ENCODE assay signal across 8 mouse cellular contexts in the genomic region with DNA sequence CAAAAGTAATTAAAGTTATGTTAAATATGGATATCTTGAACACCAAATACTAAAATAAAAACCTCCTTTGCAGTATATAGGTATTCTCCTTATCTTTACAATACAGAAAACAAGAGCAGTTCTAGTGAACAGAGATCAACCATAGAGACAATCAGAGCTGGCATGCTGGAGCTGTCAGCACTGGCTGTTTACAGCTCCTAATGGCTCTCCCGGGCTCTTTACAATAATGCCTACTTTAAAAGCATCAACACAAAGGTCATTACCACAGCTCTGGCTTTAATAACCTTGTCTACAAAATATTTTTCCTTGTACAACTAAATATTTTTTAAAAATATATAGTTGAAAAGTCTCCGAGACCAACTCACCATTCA. TPM values are rescaled to one million over a fixed set of nuclear protein-coding genes. Genes with fewer than 3 reads are reported as not detected.
A peak's percentile ranks its signal among the peaks of the same experiment; 100 is the strongest.
DNase-seq lines count a peak whose midpoint lies in the region; ATAC-seq and TF ChIP-seq lines count a peak whose summit lies in the region.
"Had no signal": no experiment of that assay in that cellular context is flagged by ENCODE, and none has a peak within 500 bp of the region (broad histone marks: within the 10 kb centered on the region; RNA-seq: fewer than 3 reads in every experiment).

No protein-coding gene starts in this region.

- H3K9ac ChIP-seq in intestine, embryonic 14.5 days (ENCODE audit: low read length): no peak overlapping the region
- H3K9ac ChIP-seq in intestine, embryonic 16.5 days (ENCODE audit: low read depth, low read length): no peak overlapping the region
- H3K9ac ChIP-seq in forebrain, embryonic 15.5 days (replicated peaks): peak overlapping the region; percentile 49
- H3K9ac ChIP-seq in liver, embryonic 13.5 days: no peak overlapping the region

- H3K36me3 ChIP-seq in intestine, embryonic 14.5 days (ENCODE audit: control insufficient read depth, insufficient read depth, low read length): no peaks in the 10 kb centered on the region
- no peaks in the 10 kb centered on the region for H3K36me3 ChIP-seq in intestine, embryonic 16.5 days (ENCODE audit: control insufficient read depth, insufficient read depth, low read length)
- no peaks in the 10 kb centered on the region for H3K36me3 ChIP-seq in forebrain, embryonic 15.5 days
- 0 out of 2 replicates have a peak, but pooled peaks cover 4% of the 10 kb centered on the region for H3K36me3 ChIP-seq in liver, embryonic 13.5 days

- peak overlapping the region; percentile 38; the same call in 1 of the 2 replicates for H3K4me2 ChIP-seq in intestine, embryonic 14.5 days (ENCODE audit: low read length)
- H3K4me2 ChIP-seq in intestine, embryonic 16.5 days (ENCODE audit: low read depth, low read length): no peak overlapping the region
- peak overlapping the region; percentile 47 for H3K4me2 ChIP-seq in forebrain, embryonic 15.5 days (replicated peaks)
- H3K4me2 ChIP-seq in liver, embryonic 13.5 days: peak overlapping the region; percentile 36

- H3K4me3 ChIP-seq in intestine, embryonic 14.5 days (ENCODE audit: low read depth, low read length): no peak overlapping the region
- no peak overlapping the region for H3K4me3 ChIP-seq in intestine, embryonic 16.5 days (ENCODE audit: low read length)
- peak overlapping the region; percentile 42 for H3K4me3 ChIP-seq in forebrain, embryonic 15.5 days
- H3K4me3 ChIP-seq in liver, embryonic 13.5 days (replicated peaks): no peak overlapping the region
- H3K4me3 ChIP-seq in olfactory bulb, adult 2 months (ENCODE audit: insufficient read depth, low read depth, low read length): peak overlapping the region; percentile 47; the same call in 1 of the 2 replicates

- 40% methylated on average over 2 of the region's 2 CpGs for WGBS in intestine, embryonic 14.5 days
- 43% methylated on average over 2 of the region's 2 CpGs for WGBS in intestine, embryonic 16.5 days
- WGBS in forebrain, embryonic 15.5 days: 4% methylated on average over 2 of the region's 2 CpGs
- 61% methylated on average over 2 of the region's 2 CpGs for WGBS in liver, embryonic 13.5 days (ENCODE audit: insufficient replicate concordance)
- WGBS in olfactory bulb, adult 2 months: 5% methylated on average over 2 of the region's 2 CpGs

- no peak for ATAC-seq in intestine, embryonic 14.5 days (replicated peaks; ENCODE audit: low FRiP score, low TSS enrichment, low read depth)
- ATAC-seq in intestine, embryonic 16.5 days: no peak
- ATAC-seq in forebrain, embryonic 15.5 days (replicated peaks): peak; percentile 66
- no peak for ATAC-seq in liver, embryonic 13.5 days (ENCODE audit: low read depth)

- H3K9me3 ChIP-seq in intestine, embryonic 14.5 days (ENCODE audit: control insufficient read depth, low read length): no peaks in the 10 kb centered on the region
- no peaks in the 10 kb centered on the region for H3K9me3 ChIP-seq in intestine, embryonic 16.5 days (ENCODE audit: control insufficient read depth, low read length)
- no peaks in the 10 kb centered on the region for H3K9me3 ChIP-seq in forebrain, embryonic 15.5 days
- no peaks in the 10 kb centered on the region for H3K9me3 ChIP-seq in liver, embryonic 13.5 days (replicated peaks)
- H3K9me3 ChIP-seq: G1E had no signal

- no peak for TF ChIP-seq POLR2A in olfactory bulb, adult 2 months (IDR thresholded peaks at IDR 0.05; ENCODE audit: insufficient read depth, low read depth, low read length)

- DNase-seq in intestine, embryonic 14.5 days (ENCODE audit: low spot score): no peak
- no peak for DNase-seq in liver, embryonic 13.5 days
- DNase-seq in c-Kit-positive CD71-positive TER-119-positive erythroid progenitor cells, embryonic 14.5 days (ENCODE audit: low spot score): no peak
- DNase-seq in thymus, postnatal 14 days: no peak

- no peak overlapping the region; the same call in 1 of the 2 replicates for H3K27ac ChIP-seq in intestine, embryonic 14.5 days (ENCODE audit: low read depth)
- no peak overlapping the region for H3K27ac ChIP-seq in intestine, embryonic 16.5 days (ENCODE audit: low read length)
- peak overlapping the region; percentile 91 for H3K27ac ChIP-seq in forebrain, embryonic 15.5 days (replicated peaks)
- H3K27ac ChIP-seq in liver, embryonic 13.5 days: no peak overlapping the region
- peak overlapping the region; percentile 100 for H3K27ac ChIP-seq in olfactory bulb, adult 2 months (ENCODE audit: insufficient read depth, low read depth, low read length)

- no peaks in the 10 kb centered on the region for H3K27me3 ChIP-seq in intestine, embryonic 14.5 days (replicated peaks; ENCODE audit: control insufficient read depth, insufficient read depth, low read length)
- H3K27me3 ChIP-seq in intestine, embryonic 16.5 days (replicated peaks; ENCODE audit: control insufficient read depth, insufficient read depth, low read length): no peaks in the 10 kb centered on the region
- H3K27me3 ChIP-seq in forebrain, embryonic 15.5 days: no peaks in the 10 kb centered on the region
- H3K27me3 ChIP-seq in liver, embryonic 13.5 days: no peaks in the 10 kb centered on the region

- TF ChIP-seq CTCF in olfactory bulb, adult 2 months (IDR thresholded peaks at IDR 0.05; ENCODE audit: insufficient read depth, low read depth, low read length): no peak

- H3K4me1 ChIP-seq in intestine, embryonic 14.5 days (replicated peaks; ENCODE audit: control insufficient read depth, insufficient read depth, low read length): peaks cover 12% of the 10 kb centered on the region
- H3K4me1 ChIP-seq in intestine, embryonic 16.5 days (ENCODE audit: control insufficient read depth, insufficient read depth, low read length): peaks cover 10% of the 10 kb centered on the region; the same call in 1 of the 2 replicates
- peaks cover 42% of the 10 kb centered on the region for H3K4me1 ChIP-seq in forebrain, embryonic 15.5 days
- peaks cover 41% of the 10 kb centered on the region for H3K4me1 ChIP-seq in liver, embryonic 13.5 days (replicated peaks)
- peaks cover 12% of the 10 kb centered on the region for H3K4me1 ChIP-seq in olfactory bulb, adult 2 months (ENCODE audit: control insufficient read depth, insufficient read depth, low read length)

RNA-seq across cellular contexts. Expression of a gene that starts 43.2 kb away (rescaled TPM):
- polyA plus RNA-seq in intestine, embryonic 14.5 days (2014; fragmentation: Nextera tagmentation; extraction: Ambion mirVana): 56.1 and 64.3 TPM in 2 replicates
- polyA plus RNA-seq in intestine, embryonic 16.5 days (2015; fragmentation: Nextera tagmentation; extraction: Ambion mirVana): 34.4 and 38.3 TPM in 2 replicates
- polyA plus RNA-seq in forebrain, embryonic 15.5 days (2015; fragmentation: Nextera tagmentation; extraction: Ambion mirVana): 150 and 162 TPM in 2 replicates
- polyA plus RNA-seq in liver, embryonic 13.5 days (2015; fragmentation: Nextera tagmentation; extraction: Ambion mirVana): 13.8 and 16.8 TPM in 2 replicates
- polyA plus RNA-seq in olfactory bulb, adult 2 months (2012; ENCODE audit: insufficient read depth, insufficient read length, low replicate concordance, missing spikeins): 239 and 324 TPM in 2 replicates

Comparison
In these comparisons a context has a peak if more than half of its experiments do, and no peak if none do; other contexts are left out.
1. H3K27ac ChIP-seq: peak in forebrain, embryonic 15.5 days (single experiment) and olfactory bulb, adult 2 months (single experiment); none in intestine, embryonic 14.5 days (single experiment), intestine, embryonic 16.5 days (single experiment) and liver, embryonic 13.5 days (single experiment).
2. H3K4me3 ChIP-seq: peak in forebrain, embryonic 15.5 days (single experiment) and olfactory bulb, adult 2 months (single experiment); none in intestine, embryonic 14.5 days (single experiment), intestine, embryonic 16.5 days (single experiment) and liver, embryonic 13.5 days (single experiment).